13 mouse cellular contexts compared by ENCODE assay signal in the genomic region with DNA sequence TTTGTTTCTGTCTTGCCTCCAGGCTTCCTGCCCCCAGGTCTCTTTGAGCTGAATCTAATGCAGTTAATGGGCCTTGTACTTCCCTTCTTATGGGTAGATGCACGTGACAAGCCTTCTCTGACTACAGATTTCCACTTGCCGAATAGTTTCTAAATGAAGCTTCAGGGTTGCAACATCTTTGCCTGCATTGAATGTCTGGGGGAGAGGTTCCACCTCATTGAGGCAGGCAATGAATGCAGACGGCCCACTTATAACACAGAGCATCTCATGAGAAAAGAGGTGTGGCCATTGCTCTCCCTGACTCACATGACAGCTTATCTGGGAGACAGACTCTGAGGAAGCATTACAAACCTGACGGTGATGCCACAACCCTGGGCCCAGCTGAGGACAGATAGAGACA.
DNase-seq lines count a peak whose midpoint lies in the region; ATAC-seq and TF ChIP-seq lines count a peak whose summit lies in the region.
"Had no signal": no experiment of that assay in that cellular context is flagged by ENCODE, and none has a peak within 500 bp of the region (broad histone marks: within the 10 kb centered on the region; RNA-seq: fewer than 3 reads in every experiment).

No protein-coding gene starts in this region.

- H3K9ac ChIP-seq in heart, adult 2 months (ENCODE audit: low read depth, low read length), result no peak overlapping the region
- H3K9ac ChIP-seq in midbrain, postnatal 0 days (replicated peaks; ENCODE audit: low read length, poor library complexity, severe bottlenecking), result no peak overlapping the region
- H3K9ac ChIP-seq: hindbrain, embryonic 15.5 days had no signal

- whole genome bisulfite sequencing in heart, adult 2 months, result 61% methylated on average over 4 of the region's 4 CpGs
- 77% methylated on average over 4 of the region's 4 CpGs for WGBS in midbrain, postnatal 0 days
- WGBS in midbrain, embryonic 10.5 days, result 81% methylated on average over 4 of the region's 4 CpGs
- WGBS in embryonic facial prominence, embryonic 10.5 days, result 67% methylated on average over 4 of the region's 4 CpGs

- no peaks in the 10 kb centered on the region for H3K79me2 ChIP-seq in heart, adult 2 months (replicated peaks; ENCODE audit: control insufficient read depth, insufficient read depth, low read length)

- no peak overlapping the region for H3K27ac ChIP-seq in heart, adult 2 months
- H3K27ac ChIP-seq in midbrain, postnatal 0 days (ENCODE audit: low read depth, low read length), result no peak overlapping the region
- H3K27ac ChIP-seq in midbrain, embryonic 10.5 days (replicated peaks), result no peak overlapping the region
- no peak overlapping the region for H3K27ac ChIP-seq in embryonic facial prominence, embryonic 10.5 days (replicated peaks)
- no peak overlapping the region for H3K27ac ChIP-seq in left cerebral cortex, adult 2 months
- H3K27ac ChIP-seq: hindbrain, embryonic 15.5 days had no signal

- H3K27me3 ChIP-seq in heart, adult 2 months (ENCODE audit: control insufficient read depth, insufficient read depth, low read length), result no peaks in the 10 kb centered on the region
- H3K27me3 ChIP-seq in midbrain, postnatal 0 days (ENCODE audit: insufficient read depth, low read length), result no peaks in the 10 kb centered on the region
- no peaks in the 10 kb centered on the region for H3K27me3 ChIP-seq in midbrain, embryonic 10.5 days (ENCODE audit: low read depth, poor library complexity, severe bottlenecking)
- no peaks in the 10 kb centered on the region for H3K27me3 ChIP-seq in embryonic facial prominence, embryonic 10.5 days (replicated peaks; ENCODE audit: low read depth, poor library complexity, severe bottlenecking)
- H3K27me3 ChIP-seq: hindbrain, embryonic 15.5 days had no signal

- peak; percentile 89 for DNase-seq in heart, adult 11 months
- DNase-seq in heart, adult 2 months, result no peak
- DNase-seq in midbrain, postnatal 0 days (ENCODE audit: low spot score), result peak; percentile 15
- no peak for DNase-seq in midbrain, embryonic 10.5 days (ENCODE audit: low spot score)
- DNase-seq in lung, postnatal 36 days, result peak; percentile 38
- DNase-seq in embryonic facial prominence, embryonic 10.5 days (ENCODE audit: low spot score), result no peak
- DNase-seq in left cerebral cortex, adult 2 months (ENCODE audit: extremely low spot score in 1 of 2, low spot score in 2 of 2), result no peak
- no peak for DNase-seq in retina, postnatal 1 day
- DNase-seq: adrenal gland, postnatal 10 days; cerebellum, adult 11 months; kidney, postnatal 10 days had no signal

- no peak overlapping the region for H3K4me2 ChIP-seq in midbrain, postnatal 0 days (ENCODE audit: low read depth, low read length, poor library complexity, severe bottlenecking)
- H3K4me2 ChIP-seq: hindbrain, embryonic 15.5 days had no signal

- intact Hi-C loops in heart, adult 2 months (cut with DNase I), result no loop called here
- intact Hi-C loops in left cerebral cortex, adult 2 months (cut with DNase I), result no loop called here

- no peaks in the 10 kb centered on the region for H3K9me3 ChIP-seq in midbrain, postnatal 0 days (ENCODE audit: low read length)
- H3K9me3 ChIP-seq in midbrain, embryonic 10.5 days (replicated peaks), result no peaks in the 10 kb centered on the region
- H3K9me3 ChIP-seq in embryonic facial prominence, embryonic 10.5 days, result no peaks in the 10 kb centered on the region
- H3K9me3 ChIP-seq: hindbrain, embryonic 15.5 days had no signal

- no peak for TF ChIP-seq EP300 in heart, adult 2 months (IDR thresholded peaks at IDR 0.05; ENCODE audit: insufficient read depth, low read depth, low read length)

- no peak overlapping the region for H3K4me3 ChIP-seq in heart, adult 2 months
- no peak overlapping the region for H3K4me3 ChIP-seq in midbrain, postnatal 0 days (ENCODE audit: low read depth, low read length)
- no peak overlapping the region for H3K4me3 ChIP-seq in midbrain, embryonic 10.5 days
- H3K4me3 ChIP-seq in embryonic facial prominence, embryonic 10.5 days, result no peak overlapping the region
- no peak overlapping the region for H3K4me3 ChIP-seq in left cerebral cortex, adult 2 months
- H3K4me3 ChIP-seq: erythroblast, embryonic 14.5 days; hindbrain, embryonic 15.5 days had no signal

- no peaks in the 10 kb centered on the region for H3K4me1 ChIP-seq in heart, adult 2 months (ENCODE audit: control insufficient read depth, insufficient read depth, low read length)
- H3K4me1 ChIP-seq in midbrain, postnatal 0 days (ENCODE audit: insufficient read depth, low read length), result no peaks in the 10 kb centered on the region
- H3K4me1 ChIP-seq in midbrain, embryonic 10.5 days, result no peaks in the 10 kb centered on the region
- no peaks in the 10 kb centered on the region for H3K4me1 ChIP-seq in embryonic facial prominence, embryonic 10.5 days
- H3K4me1 ChIP-seq: hindbrain, embryonic 15.5 days had no signal

- TF ChIP-seq CTCF in heart, adult 2 months (IDR thresholded peaks at IDR 0.05), result no peak
- TF ChIP-seq CTCF in midbrain, postnatal 0 days (IDR thresholded peaks at IDR 0.05), result no peak
- TF ChIP-seq CTCF in left cerebral cortex, adult 2 months (IDR thresholded peaks at IDR 0.05), result no peak

- no peak for TF ChIP-seq POLR2A in heart, adult 2 months (IDR thresholded peaks at IDR 0.05; ENCODE audit: insufficient read depth, low read depth, low read length)

- no peak for ATAC-seq in midbrain, postnatal 0 days (ENCODE audit: low FRiP score)

- H3K36me3 ChIP-seq in heart, adult 2 months (ENCODE audit: control insufficient read depth, insufficient read depth, low read length), result no peaks in the 10 kb centered on the region
- no peaks in the 10 kb centered on the region for H3K36me3 ChIP-seq in midbrain, postnatal 0 days (ENCODE audit: insufficient read depth, low read length)
- no peaks in the 10 kb centered on the region for H3K36me3 ChIP-seq in midbrain, embryonic 10.5 days
- no peaks in the 10 kb centered on the region for H3K36me3 ChIP-seq in embryonic facial prominence, embryonic 10.5 days (replicated peaks)
- H3K36me3 ChIP-seq: hindbrain, embryonic 15.5 days had no signal

Comparison
In these comparisons a context has a peak if more than half of its experiments do, and no peak if none do; other contexts are left out.
1. DNase-seq: peak in heart, adult 11 months (single experiment), midbrain, postnatal 0 days (single experiment) and lung, postnatal 36 days (single experiment); none in heart, adult 2 months (0 of 2), midbrain, embryonic 10.5 days (single experiment), embryonic facial prominence, embryonic 10.5 days (single experiment), left cerebral cortex, adult 2 months (0 of 2) and retina, postnatal 1 day (single experiment).